Mouse (Mus musculus): Measurements from ENCODE around the gene Rasgrp3.

Gene Rasgrp3

DNA sequence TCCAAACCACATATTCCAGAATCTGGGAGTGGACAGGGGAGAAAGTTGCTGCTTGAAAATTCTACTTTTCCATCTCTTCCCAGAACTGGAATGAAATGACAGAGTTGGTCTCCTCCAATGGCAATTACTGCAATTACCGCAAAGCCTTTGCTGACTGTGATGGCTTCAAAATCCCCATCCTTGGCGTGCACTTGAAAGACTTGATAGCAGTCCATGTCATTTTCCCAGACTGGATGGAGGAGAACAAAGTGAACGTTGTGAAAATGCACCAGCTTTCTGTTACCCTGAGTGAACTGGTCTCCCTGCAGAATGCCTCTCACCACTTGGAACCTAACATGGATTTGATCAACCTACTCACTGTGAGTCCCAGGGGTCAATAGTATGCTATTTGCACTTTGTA lies 67.3 kb downstream of the Rasgrp3 start:
- DNase-seq (ENCODE audit: low spot score in 2 of 2): no peak

DNA sequence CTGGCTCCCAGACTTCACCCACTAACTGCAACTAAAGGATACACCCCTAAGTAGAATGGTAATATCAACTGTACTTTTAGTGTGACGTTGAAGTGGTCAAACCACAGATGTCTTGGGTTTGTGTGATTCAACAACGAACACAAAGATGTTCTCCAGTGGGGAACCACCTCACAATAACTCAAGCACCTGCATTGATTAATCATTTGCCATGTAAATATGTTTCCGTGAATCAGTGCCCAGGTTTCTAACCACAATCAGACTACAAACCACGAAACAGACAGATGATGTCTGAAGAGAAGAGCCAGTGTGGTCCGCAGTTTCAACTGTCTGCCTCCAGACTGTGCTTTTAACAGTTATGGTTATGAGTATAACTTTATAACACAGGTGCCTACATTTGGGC lies 69.4 kb downstream of the Rasgrp3 start:
- no peak for DNase-seq (ENCODE audit: low spot score in 2 of 2)

DNA sequence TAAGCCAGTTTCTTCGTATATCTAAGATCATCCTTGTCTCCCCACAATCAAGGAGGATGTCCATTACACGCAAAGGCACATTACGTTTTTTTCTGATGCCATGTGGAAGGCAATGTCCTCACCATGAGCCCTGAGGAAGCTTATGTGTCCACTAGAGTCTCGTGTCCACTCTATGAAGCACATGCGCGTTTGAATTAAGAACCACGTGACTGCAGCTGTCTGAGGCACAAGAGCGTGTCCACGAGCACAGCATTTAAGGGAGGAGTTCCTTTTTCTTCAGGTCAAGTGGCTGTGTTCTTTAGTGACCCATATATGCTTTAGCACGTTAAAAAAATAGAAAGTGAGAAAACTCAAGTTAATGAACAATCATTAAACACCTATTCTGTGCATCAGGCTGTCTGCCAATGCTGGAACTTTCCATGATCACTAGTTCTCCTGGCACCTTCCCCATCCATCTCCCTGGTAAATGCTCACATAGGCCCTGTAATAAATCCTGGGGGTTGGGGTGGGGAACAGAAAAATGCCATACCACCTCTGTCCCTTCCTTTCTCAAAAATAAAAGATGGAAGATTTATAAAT lies 70.5 kb downstream of the Rasgrp3 start:
- no peak for DNase-seq (ENCODE audit: low spot score in 2 of 2)

DNA sequence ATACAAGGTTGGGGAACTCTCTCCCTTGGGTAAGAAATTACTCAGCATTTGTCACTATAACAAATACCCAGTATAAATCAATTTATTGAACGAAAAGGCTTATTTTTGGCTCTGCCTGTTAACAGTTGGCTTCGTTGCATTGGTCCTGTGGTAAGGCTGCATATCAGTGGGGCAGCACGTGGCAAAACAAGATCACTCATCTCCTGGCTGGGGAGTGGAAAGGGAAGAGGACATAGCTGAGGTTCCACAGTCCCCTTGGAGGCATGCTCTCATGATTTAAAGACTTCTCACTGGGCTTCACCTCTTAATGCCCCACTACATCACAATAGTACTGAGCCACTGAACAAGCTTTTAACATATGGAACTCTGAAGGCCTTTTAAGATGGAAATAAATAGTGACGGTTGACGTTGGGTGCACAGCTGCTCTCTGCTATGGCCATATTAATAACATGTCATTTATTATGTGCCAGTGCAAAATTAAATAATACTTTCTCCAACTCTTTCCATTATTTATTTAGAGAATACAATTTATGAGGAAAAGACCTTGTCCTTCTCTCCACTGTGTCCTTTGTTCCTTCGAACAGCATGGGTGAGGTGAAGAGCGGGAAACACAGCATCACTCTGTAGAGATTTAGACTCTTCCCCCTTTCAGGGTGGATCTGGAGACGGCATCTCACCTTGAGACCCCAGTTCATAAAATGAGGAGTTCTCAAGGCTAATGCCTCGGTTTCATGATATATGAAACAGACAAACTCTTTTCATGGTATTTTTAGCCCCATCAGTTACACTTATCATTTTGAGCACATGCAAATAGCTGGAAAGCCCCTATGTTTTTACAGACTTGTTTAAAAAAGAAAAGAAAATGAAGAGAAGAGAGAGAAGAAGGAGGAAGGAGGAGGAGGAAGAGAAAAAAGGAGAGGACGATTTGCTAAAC lies 71.3 kb downstream of the Rasgrp3 start:
- no peak for DNase-seq (ENCODE audit: low spot score in 2 of 2)

GRCm38 (mm10) chr17:75509257-75509656 lies 73.6 kb downstream of the Rasgrp3 start:
- DNase-seq (ENCODE audit: low spot score in 2 of 2): no peak

DNA sequence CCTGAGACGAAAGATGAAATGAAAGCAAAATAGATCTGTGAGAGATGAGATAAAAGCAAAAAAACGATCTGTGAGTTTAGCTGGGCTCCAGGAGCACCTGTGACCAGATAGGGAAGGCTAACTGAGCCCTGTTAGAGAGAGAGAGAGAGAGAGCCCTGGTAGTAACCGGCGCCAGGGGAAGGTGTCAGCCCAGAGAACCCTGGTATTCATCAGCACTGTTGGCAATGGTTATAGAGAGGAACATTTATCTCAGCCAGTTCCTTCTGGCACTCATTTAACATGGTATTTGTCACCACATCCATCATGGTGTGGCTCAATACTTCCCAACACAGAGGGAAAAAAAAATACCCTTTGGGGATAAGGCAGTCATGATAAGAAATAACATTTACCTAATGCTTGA lies 80.9 kb downstream of the Rasgrp3 start:
- DNase-seq (ENCODE audit: low spot score in 2 of 2): no peak

- DNase-seq (ENCODE audit: low spot score in 2 of 2): no peak
Measured at GRCm38 (mm10) chr17:75518181-75518901, 82.6 kb downstream of the Rasgrp3 start.

GRCm38 (mm10) chr17:75519239-75519900 lies 83.7 kb downstream of the Rasgrp3 start:
- peak in 1 of 2 experiments; percentile 38 for DNase-seq (ENCODE audit: low spot score in 2 of 2)

- DNase-seq (ENCODE audit: low spot score in 2 of 2): no peak
Measured at GRCm38 (mm10) chr17:75521236-75521842, 85.6 kb downstream of the Rasgrp3 start.

GRCm38 (mm10) chr17:75522347-75523065 lies 86.8 kb downstream of the Rasgrp3 start:
- no peak for DNase-seq (ENCODE audit: low spot score in 2 of 2)

- peak in 1 of 2 experiments; percentile 49 for DNase-seq (ENCODE audit: low spot score in 2 of 2)
Measured at GRCm38 (mm10) chr17:75523812-75524211, 88.1 kb downstream of the Rasgrp3 start.

- no peak for DNase-seq (ENCODE audit: low spot score in 2 of 2)
Measured at GRCm38 (mm10) chr17:75526411-75526810, 90.7 kb downstream of the Rasgrp3 start.

GRCm38 (mm10) chr17:75529222-75529935 lies 93.7 kb downstream of the Rasgrp3 start:
- no peak for DNase-seq (ENCODE audit: low spot score in 2 of 2)

GRCm38 (mm10) chr17:75532469-75532986 lies 96.8 kb downstream of the Rasgrp3 start:
- no peak for DNase-seq (ENCODE audit: low spot score in 2 of 2)

- no peak for DNase-seq (ENCODE audit: low spot score in 2 of 2)
Measured at GRCm38 (mm10) chr17:75534314-75535020, 98.8 kb downstream of the Rasgrp3 start.

DNA sequence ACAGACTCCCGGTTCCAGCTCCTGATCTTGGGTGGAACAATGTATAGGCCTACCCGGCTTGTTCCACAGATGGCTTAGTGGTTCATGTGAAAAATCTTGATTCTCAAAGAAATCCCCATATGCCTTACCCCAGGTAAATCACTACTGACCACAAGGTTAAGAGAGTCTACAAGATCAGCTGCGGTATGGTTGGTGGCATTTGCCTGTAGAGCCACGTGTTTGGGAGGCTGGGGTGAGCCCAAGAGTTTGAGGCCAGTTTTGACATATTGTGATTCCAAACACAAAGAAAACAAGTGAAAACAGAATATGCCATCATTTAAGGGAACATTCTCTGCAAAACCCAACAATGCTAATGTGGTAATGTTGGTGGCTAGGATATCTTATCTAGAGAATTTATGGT lies 99.9 kb downstream of the Rasgrp3 start:
- DNase-seq (ENCODE audit: low spot score in 2 of 2): no peak

DNA sequence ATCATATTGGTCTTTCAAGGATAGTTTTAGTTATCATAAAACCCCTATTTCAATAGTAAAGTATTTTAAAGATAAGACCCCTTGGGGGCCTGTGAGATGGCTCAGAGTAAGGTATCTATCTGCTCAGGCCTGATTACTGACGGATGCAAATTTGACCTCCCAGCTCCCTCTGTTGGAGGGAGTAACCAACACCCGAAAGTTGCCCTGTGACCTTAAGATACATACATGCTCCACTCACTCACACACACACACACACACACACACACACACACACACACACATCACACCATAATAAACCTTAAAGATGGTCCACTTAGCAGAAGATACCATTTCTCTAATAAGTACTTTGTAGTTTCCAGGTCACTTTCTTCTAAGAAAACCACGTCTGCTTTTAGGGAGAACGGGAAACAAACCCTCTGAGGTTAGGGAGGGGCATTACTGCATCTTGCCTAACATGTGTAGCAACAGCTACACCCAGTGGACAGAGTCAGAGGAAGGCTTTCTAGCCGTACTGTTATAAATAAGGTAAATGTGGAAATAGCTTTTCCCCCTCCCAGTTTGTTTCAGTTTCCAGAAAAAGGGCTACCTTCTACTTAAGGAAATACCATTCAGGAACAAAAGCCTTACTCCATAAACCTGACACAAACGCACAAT lies 100.8 kb downstream of the Rasgrp3 start:
- DNase-seq (ENCODE audit: low spot score in 2 of 2): peak; percentile 69 to 71

DNA sequence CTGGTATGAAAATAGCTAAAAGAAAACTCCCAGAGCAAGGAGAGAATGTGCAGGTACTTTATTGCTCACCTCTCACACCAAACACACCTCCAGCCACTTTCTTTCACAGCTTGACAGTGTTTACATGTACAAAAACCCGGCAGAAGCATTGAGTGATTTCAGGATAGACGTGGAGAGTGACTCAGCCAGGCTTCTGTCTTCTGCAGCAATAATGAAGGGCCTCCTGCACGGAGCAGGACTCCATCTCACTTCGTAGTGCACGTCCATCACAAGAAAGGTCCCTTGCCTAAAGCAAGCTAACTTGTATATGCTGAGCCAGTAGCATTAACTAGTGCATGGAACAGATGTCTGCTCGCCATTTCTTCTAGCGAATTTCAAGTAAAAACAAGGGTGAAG lies 101.4 kb downstream of the Rasgrp3 start:
- DNase-seq (ENCODE audit: low spot score in 2 of 2): no peak

DNA sequence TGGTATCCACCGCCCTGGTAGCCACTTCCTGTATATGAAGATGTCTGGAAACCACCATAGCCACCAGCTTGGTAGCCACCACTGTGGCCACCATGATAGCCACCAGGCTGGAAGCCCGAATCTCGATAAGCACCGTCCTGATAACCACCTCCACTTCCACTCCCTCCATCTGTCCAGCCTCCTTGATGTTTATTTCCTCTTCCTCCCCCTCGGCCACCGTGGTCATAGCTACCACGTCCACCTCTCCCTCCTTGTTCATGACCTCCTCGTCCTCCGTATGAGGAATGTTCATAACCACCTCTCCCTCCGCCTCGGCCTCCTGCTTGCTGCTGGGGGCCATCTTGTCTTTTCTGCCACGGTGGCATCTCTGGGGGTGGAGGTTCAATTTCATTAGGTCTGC lies 102.7 kb downstream of the Rasgrp3 start:
- no peak for DNase-seq (ENCODE audit: low spot score in 2 of 2)
